Mouse (Mus musculus) limb, embryonic 12.5 days (tissue): Measurements from ENCODE around the gene Gstt4. TPM values are rescaled to one million over a fixed set of nuclear protein-coding genes. Genes with fewer than 3 reads are reported as not detected.

Experiments
- ATAC-seq: fragments of 200-750 bp; cut with Nextera tagmentation; 2 replicates; pipeline ENCODE4 v1.8.0; 2017; ENCODE audit warnings: low read depth, moderate TSS enrichment; ENCODE audit not compliant: insufficient number of reproducible peaks, insufficient read depth, low FRiP score, low TSS enrichment
- H3K27ac ChIP-seq: fragments of 300-500 bp; sonication (generic); 2 replicates; pipeline ENCODE4 v1.5.1; 2016; ENCODE audit warnings: mild to moderate bottlenecking, moderate library complexity
- H3K27me3 ChIP-seq: fragments of 300-500 bp; sonication (generic); 2 replicates; pipeline ENCODE4 v1.6.1; 2016; ENCODE audit warnings: mild to moderate bottlenecking, moderate library complexity
- H3K36me3 ChIP-seq: fragments of 300-500 bp; sonication (generic); 2 replicates; pipeline ENCODE4 v1.6.1; 2016; ENCODE audit warnings: mild to moderate bottlenecking, moderate library complexity
- H3K4me1 ChIP-seq: fragments of 300-500 bp; sonication (generic); replicated peaks from 2 replicates; pipeline ENCODE4 v1.6.1; 2016
- H3K4me2 ChIP-seq: fragments of 300-500 bp; sonication (generic); 2 replicates; pipeline ENCODE4 v1.6.1; 2016; ENCODE audit warnings: mild to moderate bottlenecking, moderate library complexity
- H3K4me3 ChIP-seq: fragments of 300-500 bp; sonication (generic); replicated peaks from 2 replicates; pipeline ENCODE4 v1.5.1; 2016; ENCODE audit warnings: mild to moderate bottlenecking
- H3K9ac ChIP-seq: fragments of 300-500 bp; sonication (generic); replicated peaks from 2 replicates; pipeline ENCODE4 v1.6.1; 2016; ENCODE audit warnings: mild to moderate bottlenecking, moderate library complexity
- H3K9me3 ChIP-seq: fragments of 300-500 bp; sonication (generic); 2 replicates; pipeline ENCODE4 v1.6.1; 2016; ENCODE audit warnings: mild to moderate bottlenecking, moderate library complexity
- WGBS: fragments of 180-500 bp; shearing (Covaris S2); methylation state at CpG from one replicate; pipeline ENCODE4 v1.1.7; 2016; 5-methylcytosine and 5-hydroxymethylcytosine counted together
- polyA plus RNA-seq: library from polyadenylated mRNA; unstranded; fragments of >200 nt; fragmentation: Nextera tagmentation; extraction: Ambion mirVana; gene quantifications from 2 replicates; pipeline ENCODE4 v1.2.1, GENCODE M21; 2016

The Gstt4 gene
- polyA plus RNA-seq, 1 experiment from 2014 or later = not detected

DNA sequence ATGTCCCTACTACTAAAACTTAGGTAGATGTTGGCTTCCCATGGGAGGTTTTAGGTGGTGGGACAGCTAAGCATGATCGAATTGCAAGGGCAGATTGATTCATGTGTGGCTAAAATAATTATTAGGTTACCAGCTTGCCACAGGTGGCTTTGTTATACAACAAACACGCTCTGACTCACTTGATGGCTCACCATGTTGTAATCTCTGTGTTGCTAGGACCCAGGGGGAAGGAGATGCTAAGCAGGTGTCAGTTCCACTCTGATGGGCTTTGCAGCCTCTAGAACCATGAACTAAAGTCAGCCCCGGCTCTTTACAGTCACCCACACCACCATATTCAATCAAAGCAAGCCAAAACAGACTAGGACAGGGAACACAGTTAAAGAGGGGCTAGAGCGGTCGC is 2.5 kb downstream of the Gstt4 start:
- Histone ChIP-seq H3K27me3 (no peaks in the 10 kb centered on the region), H3K4me2 (no peak overlapping the region), H3K36me3 (no peaks in the 10 kb centered on the region), H3K9me3 (no peaks in the 10 kb centered on the region), H3K9ac (no peak overlapping the region), H3K4me1 (no peaks in the 10 kb centered on the region), H3K27ac (no peak overlapping the region), H3K4me3 (no peak overlapping the region)
- WGBS = 82% methylated on average over 5 of the region's 5 CpGs
- no peak for ATAC-seq

DNA sequence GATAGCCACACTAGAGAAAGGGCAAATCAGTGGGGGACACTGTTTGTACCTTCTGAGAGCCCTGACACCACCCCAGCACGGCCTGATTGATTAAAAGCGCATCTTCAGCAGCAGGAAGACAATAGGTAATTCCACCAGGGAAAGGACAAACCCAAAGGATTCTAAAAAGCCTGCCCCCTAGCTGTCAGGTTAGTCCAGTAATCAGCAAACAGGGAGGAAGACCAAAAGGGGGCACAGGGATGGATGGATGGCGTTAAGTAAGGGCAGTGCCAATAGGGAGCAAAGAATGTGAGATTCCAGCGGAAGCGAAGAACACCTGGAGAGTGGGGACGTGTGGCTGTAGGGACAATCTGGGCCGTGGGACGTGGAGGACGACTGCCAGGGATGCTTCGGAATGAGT is 3.7 kb downstream of the Gstt4 start:
- Histone ChIP-seq H3K27me3 (no peaks in the 10 kb centered on the region), H3K9ac (no peak overlapping the region), H3K4me3 (no peak overlapping the region), H3K9me3 (no peaks in the 10 kb centered on the region), H3K4me1 (no peaks in the 10 kb centered on the region), H3K27ac (no peak overlapping the region), H3K4me2 (no peak overlapping the region), H3K36me3 (no peaks in the 10 kb centered on the region)
- 63% methylated on average over 10 of the region's 10 CpGs for WGBS
- ATAC-seq = no peak

DNA sequence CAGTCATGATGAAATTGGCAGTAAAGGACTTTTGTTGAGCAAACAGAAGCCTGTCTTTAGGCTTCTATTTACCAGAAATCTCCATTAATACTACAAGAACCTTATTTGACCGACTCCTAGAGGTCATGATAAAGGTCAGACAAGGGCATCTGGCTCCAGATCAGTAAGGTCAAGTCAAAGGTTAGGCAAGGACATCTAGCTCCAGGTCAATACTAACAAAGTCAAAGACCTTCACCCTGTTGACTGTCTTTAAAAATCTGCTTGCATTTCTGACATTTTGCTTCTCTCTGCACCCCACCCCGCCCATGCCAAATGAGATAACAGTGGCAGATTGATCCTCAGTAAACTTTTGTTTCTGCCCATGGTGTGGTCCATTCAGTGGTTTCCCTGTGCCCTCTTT is 18.1 kb downstream of the Gstt4 start:
- ATAC-seq = no peak
- Histone ChIP-seq H3K4me3 (no peak overlapping the region), H3K9me3 (0 out of 2 replicates have a peak, but pooled peaks cover 4% of the 10 kb centered on the region), H3K27me3 (peaks cover 4% of the 10 kb centered on the region; the same call in 1 of the 2 replicates), H3K36me3 (no peaks in the 10 kb centered on the region), H3K4me1 (no peaks in the 10 kb centered on the region), H3K4me2 (no peak overlapping the region), H3K9ac (no peak overlapping the region), H3K27ac (no peak overlapping the region)
- WGBS = 60% methylated on average over 2 of the region's 2 CpGs

DNA sequence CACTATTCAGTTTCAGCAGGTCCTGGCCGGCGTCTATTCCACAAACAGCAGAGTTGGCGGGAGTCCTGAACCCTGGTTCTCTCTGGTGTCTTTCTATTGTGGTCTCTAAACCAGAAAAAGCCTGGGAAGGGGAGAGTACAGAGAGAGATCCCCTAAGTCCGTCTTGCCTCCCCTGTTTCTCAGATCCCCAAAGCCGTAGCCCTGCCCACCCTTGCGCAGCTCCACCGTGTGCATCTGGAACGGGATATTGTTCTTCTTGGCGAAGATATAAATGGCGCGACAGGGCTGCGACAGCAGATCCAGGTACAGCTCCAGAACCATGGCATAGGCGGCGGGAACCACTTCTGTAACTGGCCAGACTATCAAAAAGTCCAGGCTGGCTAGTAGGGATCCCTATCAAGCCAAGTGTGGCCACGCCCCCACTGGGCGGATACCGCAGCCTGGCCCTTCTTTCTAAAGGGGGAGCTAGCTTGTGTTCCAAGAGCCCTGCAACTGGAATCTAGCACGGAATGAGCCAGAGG is 24.1 kb downstream of the Gstt4 start, which contains the start of gene Gstt1:
Gene Gstt1 (minus strand): TSS at position 409 of the 521 bp plus-strand sequence.
- Histone ChIP-seq H3K27me3 (peaks cover 12% of the 10 kb centered on the region), H3K9ac (peak within 1 kb of the TSS; percentile 56), H3K27ac (no peak within 1 kb of the TSS), H3K9me3 (no peaks in the 10 kb centered on the region), H3K4me1 (peaks cover 19% of the 10 kb centered on the region), H3K4me3 (peak within 1 kb of the TSS; percentile 44), H3K4me2 (peak within 1 kb of the TSS; percentile 70), H3K36me3 (no peaks in the 10 kb centered on the region)
- no peak for ATAC-seq
- 3% methylated on average over 18 of the region's 18 CpGs for WGBS

DNA sequence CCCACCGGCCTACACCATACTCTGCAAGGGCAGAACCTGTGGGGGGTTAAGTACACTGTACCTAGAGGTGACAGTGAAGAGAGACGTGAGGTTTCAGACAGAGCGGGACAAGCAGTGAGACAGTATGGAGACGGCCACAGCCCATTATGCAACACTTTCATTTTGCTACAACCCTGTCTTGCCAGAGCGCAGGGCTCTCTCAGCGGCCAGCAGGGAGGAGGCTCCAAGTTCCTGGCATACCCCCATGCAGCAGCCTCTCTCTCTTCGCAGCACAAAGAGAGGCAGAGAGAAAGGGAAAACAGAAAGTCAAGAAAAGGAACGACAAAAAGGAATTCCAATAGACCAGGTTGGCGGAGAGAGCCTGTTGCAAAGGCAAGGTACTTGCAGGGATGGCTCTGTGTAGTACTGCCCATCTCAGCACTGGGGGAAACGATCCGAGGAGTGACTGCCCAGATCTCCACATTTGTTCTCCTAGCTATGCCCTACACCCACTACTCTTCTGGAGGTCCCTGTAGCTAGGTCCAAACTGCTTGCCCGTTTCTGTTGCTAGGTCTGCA is 24.6 kb downstream of the Gstt4 start:
- Histone ChIP-seq H3K4me3 (peak overlapping the region; percentile 44), H3K9ac (peak overlapping the region; percentile 56), H3K36me3 (no peaks in the 10 kb centered on the region), H3K9me3 (no peaks in the 10 kb centered on the region), H3K27ac (no peak overlapping the region), H3K4me2 (peak overlapping the region; percentile 70), H3K27me3 (peaks cover 12% of the 10 kb centered on the region), H3K4me1 (peaks cover 19% of the 10 kb centered on the region)
- 2% methylated on average over 12 of the region's 12 CpGs for WGBS
- ATAC-seq = no peak

DNA sequence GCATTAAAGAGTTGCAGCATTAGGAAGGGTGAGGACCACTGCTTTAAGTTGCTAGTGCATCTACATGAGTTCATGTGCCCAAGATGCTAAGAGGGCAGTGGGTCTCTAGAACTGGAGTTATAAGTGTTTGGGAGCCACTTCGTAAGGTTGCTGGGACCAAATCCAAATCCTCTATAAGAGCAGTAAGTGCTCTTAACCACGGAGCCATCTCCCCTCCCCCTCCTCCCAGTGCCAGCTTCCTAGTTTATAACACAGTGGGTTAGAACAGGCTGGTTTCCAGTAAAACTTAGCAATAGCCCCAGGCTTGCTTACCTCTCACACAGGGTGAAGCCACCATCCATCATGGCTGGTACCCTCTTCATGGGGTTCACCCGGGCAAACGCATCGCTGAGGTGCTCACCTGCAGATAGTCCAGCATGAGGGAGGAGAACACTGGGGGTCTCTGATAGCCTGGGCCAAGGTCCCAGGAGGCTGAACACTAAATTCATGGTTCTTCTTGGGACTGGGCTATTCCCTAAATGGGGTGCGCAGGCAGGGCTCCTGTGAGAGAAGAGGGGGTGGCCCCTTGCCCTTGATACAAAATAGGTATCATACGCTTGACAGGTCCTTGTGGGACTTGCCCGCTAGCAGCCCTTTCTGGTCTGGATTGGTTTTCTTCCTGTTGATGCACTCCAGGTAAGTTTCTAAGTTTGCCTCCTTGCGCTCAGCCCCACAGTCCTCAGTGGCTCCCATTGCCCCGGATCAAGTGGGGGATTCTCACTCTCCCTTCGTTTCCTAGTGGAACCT is 25.4 kb downstream of the Gstt4 start:
- H3K9ac ChIP-seq = peak overlapping the region; percentile 56
- 41% methylated on average over 11 of the region's 11 CpGs for WGBS

DNA sequence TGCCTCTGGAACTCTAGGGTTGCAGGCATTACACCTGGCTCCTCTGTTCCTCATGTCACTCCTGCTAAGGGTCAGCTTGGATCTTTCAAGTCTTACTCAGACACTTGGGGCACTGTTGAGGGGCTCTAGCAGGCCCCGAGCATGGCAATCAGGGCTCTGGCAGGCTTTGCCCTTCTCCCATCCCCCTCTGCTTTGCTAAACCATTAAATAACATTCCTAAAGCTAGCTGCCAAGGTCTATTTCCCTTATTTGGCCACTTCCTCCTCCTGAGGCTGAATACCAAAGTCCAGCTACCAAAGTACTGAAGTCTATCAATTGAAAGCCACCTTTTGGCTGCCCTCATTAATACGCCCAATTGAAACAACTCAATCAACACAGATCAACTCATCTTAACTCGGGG is 27.5 kb downstream of the Gstt4 start:
- H3K9me3 ChIP-seq = no peaks in the 10 kb centered on the region
- H3K27me3 ChIP-seq = peaks cover 10% of the 10 kb centered on the region
- ATAC-seq = no peak
- H3K27ac ChIP-seq = no peak overlapping the region
- 30% methylated on average over 3 of the region's 3 CpGs for WGBS
- peaks cover 19% of the 10 kb centered on the region for H3K4me1 ChIP-seq
- H3K9ac ChIP-seq = no peak overlapping the region
- no peak overlapping the region for H3K4me3 ChIP-seq
- H3K36me3 ChIP-seq = no peaks in the 10 kb centered on the region
- H3K4me2 ChIP-seq = no peak overlapping the region

More for the DNA sequence above, 25.4 kb downstream of the Gstt4 start:
- no peak overlapping the region for H3K27ac ChIP-seq
- no peaks in the 10 kb centered on the region for H3K36me3 ChIP-seq
- peaks cover 19% of the 10 kb centered on the region for H3K4me1 ChIP-seq
- H3K4me3 ChIP-seq = peak overlapping the region; percentile 44
- no peak for ATAC-seq
- no peaks in the 10 kb centered on the region for H3K9me3 ChIP-seq
- peaks cover 12% of the 10 kb centered on the region for H3K27me3 ChIP-seq
- peak overlapping the region; percentile 70 for H3K4me2 ChIP-seq

DNA sequence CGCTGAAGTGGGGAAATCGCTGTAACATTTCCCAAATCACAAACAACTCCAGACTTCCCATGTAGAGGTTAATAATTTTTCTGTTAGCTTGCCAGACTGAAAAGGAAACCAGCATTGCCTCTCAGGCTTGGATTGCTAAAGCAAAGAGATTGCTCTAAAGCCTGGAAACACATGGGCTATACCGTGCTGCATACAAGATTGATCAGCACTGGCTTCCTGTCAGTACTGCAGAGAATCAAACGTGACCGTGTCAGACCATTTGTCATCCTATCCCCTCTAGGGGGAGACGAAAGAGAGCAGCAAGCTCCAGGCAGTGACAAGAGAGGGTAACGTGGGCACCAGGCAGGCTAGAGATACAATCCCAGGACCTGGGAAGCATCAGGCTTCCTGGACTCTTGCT is 31.6 kb downstream of the Gstt4 start:
- H3K36me3 ChIP-seq = no peaks in the 10 kb centered on the region
- no peak for ATAC-seq
- H3K27me3 ChIP-seq = no peaks in the 10 kb centered on the region
- 20% methylated on average over 7 of the region's 7 CpGs for WGBS
- no peak overlapping the region for H3K27ac ChIP-seq
- no peaks in the 10 kb centered on the region for H3K9me3 ChIP-seq
- no peak overlapping the region for H3K9ac ChIP-seq
- peaks cover 11% of the 10 kb centered on the region for H3K4me1 ChIP-seq
- H3K4me3 ChIP-seq = no peak overlapping the region
- no peak overlapping the region for H3K4me2 ChIP-seq

DNA sequence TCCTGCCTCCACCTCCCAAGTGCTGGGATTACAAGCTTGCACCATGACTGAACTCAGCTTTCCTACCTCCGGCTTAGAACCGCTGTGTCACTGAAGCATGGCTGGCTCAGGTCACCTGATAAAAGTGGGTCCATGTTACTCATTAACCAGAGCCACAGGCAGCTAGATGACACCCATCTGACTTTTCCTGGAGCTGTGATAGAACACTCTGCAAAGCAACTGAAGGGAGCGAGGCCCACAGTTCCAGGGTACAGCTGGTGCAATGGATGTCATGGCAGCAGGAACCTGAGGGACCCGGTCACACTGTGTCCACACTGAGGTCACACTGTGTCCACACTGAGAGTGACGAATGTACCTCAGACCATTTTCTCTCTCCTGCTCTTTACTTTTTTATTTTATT is 32.5 kb downstream of the Gstt4 start:
- Histone ChIP-seq H3K27ac (no peak overlapping the region), H3K9me3 (no peaks in the 10 kb centered on the region), H3K9ac (no peak overlapping the region), H3K27me3 (no peaks in the 10 kb centered on the region), H3K4me3 (no peak overlapping the region), H3K36me3 (no peaks in the 10 kb centered on the region), H3K4me1 (peaks cover 6% of the 10 kb centered on the region), H3K4me2 (no peak overlapping the region)
- no peak for ATAC-seq
- WGBS = 88% methylated on average over 5 of the region's 5 CpGs

DNA sequence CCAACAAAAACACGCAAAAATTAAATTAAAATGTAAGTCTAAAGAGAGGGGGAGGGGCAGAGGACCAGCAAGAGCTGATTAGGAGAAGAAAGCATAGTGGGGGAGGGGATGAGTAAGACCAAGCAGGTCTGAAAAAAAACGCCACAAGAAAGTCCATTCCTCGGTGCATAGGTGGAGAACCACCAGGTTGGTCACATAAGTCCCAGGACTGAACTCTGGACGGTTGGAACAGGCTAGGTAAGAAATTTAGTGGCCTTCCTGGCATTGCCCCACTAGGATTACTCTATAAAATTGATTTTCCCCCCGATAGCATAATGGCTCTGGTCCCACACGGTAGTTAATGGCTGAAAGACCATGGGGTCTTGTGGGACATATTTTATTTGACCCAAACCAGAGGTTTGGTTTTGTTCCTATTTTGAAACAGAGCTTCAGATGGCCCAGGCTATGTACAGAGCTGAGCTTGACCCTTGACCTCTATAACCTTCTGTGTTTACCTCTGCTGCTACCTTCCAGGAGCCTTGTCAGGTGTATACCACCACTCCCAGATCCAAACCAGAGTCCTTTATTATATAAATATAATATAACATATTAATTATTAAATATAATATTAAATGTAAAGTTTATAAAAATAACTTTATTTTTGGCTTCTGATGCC is 33.1 kb downstream of the Gstt4 start:
- 77% methylated on average over 6 of the region's 6 CpGs for WGBS
- H3K9ac ChIP-seq = no peak overlapping the region

DNA sequence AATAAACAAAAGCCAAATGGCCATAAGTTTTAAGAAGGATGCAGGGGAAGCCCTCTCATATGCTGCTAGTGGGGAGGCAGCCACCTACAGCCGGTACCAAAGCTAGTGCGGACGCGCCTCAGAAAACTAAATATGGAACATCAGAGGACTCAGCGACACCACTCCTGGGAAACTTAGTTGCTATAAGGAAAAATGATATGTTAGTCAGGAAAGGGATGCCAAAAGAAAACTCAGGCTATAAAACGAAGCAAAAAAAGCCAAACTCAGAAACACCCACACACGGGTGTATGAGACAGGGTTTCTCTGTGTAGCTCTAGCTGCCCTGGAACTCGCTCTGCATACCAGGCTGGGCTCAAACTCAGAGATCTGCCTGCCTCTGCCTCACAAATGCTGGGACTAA is 34.1 kb downstream of the Gstt4 start:
- Histone ChIP-seq H3K9ac (no peak overlapping the region), H3K36me3 (no peaks in the 10 kb centered on the region), H3K4me3 (no peak overlapping the region), H3K9me3 (no peaks in the 10 kb centered on the region), H3K4me2 (no peak overlapping the region), H3K27ac (no peak overlapping the region), H3K27me3 (no peaks in the 10 kb centered on the region), H3K4me1 (no peaks in the 10 kb centered on the region; the same call in 1 of the 2 replicates)
- 91% methylated on average over 8 of the region's 8 CpGs for WGBS
- ATAC-seq = no peak

More for the DNA sequence above, 33.1 kb downstream of the Gstt4 start:
- H3K36me3 ChIP-seq = no peaks in the 10 kb centered on the region
- ATAC-seq = no peak
- no peaks in the 10 kb centered on the region; the same call in 1 of the 2 replicates for H3K4me1 ChIP-seq
- H3K27me3 ChIP-seq = no peaks in the 10 kb centered on the region
- no peaks in the 10 kb centered on the region for H3K9me3 ChIP-seq
- no peak overlapping the region for H3K4me3 ChIP-seq
- H3K27ac ChIP-seq = no peak overlapping the region
- H3K4me2 ChIP-seq = no peak overlapping the region
